ENCODE assay signal across 1 mouse cellular context in the genomic region with DNA sequence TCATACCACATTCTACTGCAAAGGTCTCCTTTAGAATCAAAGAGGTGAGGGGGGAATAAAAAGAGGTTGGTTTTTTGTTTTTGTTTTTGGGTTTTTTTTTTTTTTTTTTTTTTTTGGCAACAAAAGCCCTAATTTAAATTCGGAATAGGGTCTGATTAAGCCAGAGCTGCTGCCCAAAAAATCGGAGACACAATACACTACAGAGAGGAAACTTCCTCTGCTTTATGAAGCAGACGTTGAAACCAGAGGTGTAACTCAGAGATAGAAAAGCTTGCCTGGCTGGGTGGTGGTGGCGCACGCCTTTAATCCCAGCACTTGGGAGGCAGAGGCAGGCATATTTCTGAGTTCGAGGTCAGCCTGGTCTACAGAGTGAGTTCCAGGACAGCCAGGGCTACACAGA. TPM values are rescaled to one million over a fixed set of nuclear protein-coding genes. Genes with fewer than 3 reads are reported as not detected.
"Had no signal": no experiment of that assay in that cellular context is flagged by ENCODE, and none has a peak within 500 bp of the region (broad histone marks: within the 10 kb centered on the region; RNA-seq: fewer than 3 reads in every experiment).

No protein-coding gene starts in this region.

RNA-seq across cellular contexts. Expression of gene Sec14l2, which starts 8.7 kb away (rescaled TPM):
- total RNA-seq: granulocyte monocyte progenitor cell, adult 5-6 weeks had no signal
